Mouse (Mus musculus) cerebellum, postnatal 4 days (tissue): Measurements from ENCODE around the gene Rapgef4.

ENCODE experiments used
- DNase-seq, 2 experiments: peaks; one replicate each; pipeline ENCODE4 v3.0.0; 2022; ENCODE audit warnings: low spot score in 2 of 2, mixed read lengths in 1 of 2

Rapgef4 gene

GRCm38 (mm10) chr2:71982868-71983597, 2.0 kb downstream of the Rapgef4 start:
- no peak for DNase-seq

- no peak for DNase-seq
Measured at GRCm38 (mm10) chr2:71985730-71986129, 4.7 kb downstream of the Rapgef4 start.

GRCm38 (mm10) chr2:71986276-71986848, 5.3 kb downstream of the Rapgef4 start:
- DNase-seq: no peak

GRCm38 (mm10) chr2:71988572-71988971, 7.5 kb downstream of the Rapgef4 start:
- DNase-seq: no peak

- DNase-seq: no peak
Measured at GRCm38 (mm10) chr2:71992129-71992528, 11.1 kb downstream of the Rapgef4 start.

- no peak for DNase-seq
Measured at GRCm38 (mm10) chr2:71993729-71994423, 12.8 kb downstream of the Rapgef4 start.

- DNase-seq: no peak
Measured at GRCm38 (mm10) chr2:71998531-71998930, 17.5 kb downstream of the Rapgef4 start.

GRCm38 (mm10) chr2:72000102-72000501, 19.1 kb downstream of the Rapgef4 start:
- no peak for DNase-seq

GRCm38 (mm10) chr2:72002843-72003370, 21.9 kb downstream of the Rapgef4 start:
- DNase-seq: no peak

GRCm38 (mm10) chr2:72003756-72004525, 22.9 kb downstream of the Rapgef4 start:
- no peak for DNase-seq

GRCm38 (mm10) chr2:72005051-72005450, 24.0 kb downstream of the Rapgef4 start:
- no peak for DNase-seq

GRCm38 (mm10) chr2:72009446-72010218, 28.6 kb downstream of the Rapgef4 start:
- DNase-seq: peak in 1 of 2 experiments; percentile 19

- DNase-seq: no peak
Measured at GRCm38 (mm10) chr2:72015366-72015765, 34.3 kb downstream of the Rapgef4 start.

- DNase-seq: no peak
Measured at GRCm38 (mm10) chr2:72016013-72016412, 35.0 kb downstream of the Rapgef4 start.

GRCm38 (mm10) chr2:72017168-72017567, 36.1 kb downstream of the Rapgef4 start:
- no peak for DNase-seq

- DNase-seq: no peak
Measured at GRCm38 (mm10) chr2:72018736-72019135, 37.7 kb downstream of the Rapgef4 start.

- no peak for DNase-seq
Measured at GRCm38 (mm10) chr2:72020755-72021154, 39.7 kb downstream of the Rapgef4 start.

- no peak for DNase-seq
Measured at GRCm38 (mm10) chr2:72021440-72021839, 40.4 kb downstream of the Rapgef4 start.

GRCm38 (mm10) chr2:72021845-72022244, 40.8 kb downstream of the Rapgef4 start:
- peak in 1 of 2 experiments; percentile 85 for DNase-seq

GRCm38 (mm10) chr2:72023791-72024190, 42.8 kb downstream of the Rapgef4 start:
- no peak for DNase-seq

GRCm38 (mm10) chr2:72025660-72026059, 44.6 kb downstream of the Rapgef4 start:
- no peak for DNase-seq
